In the genomic region with DNA sequence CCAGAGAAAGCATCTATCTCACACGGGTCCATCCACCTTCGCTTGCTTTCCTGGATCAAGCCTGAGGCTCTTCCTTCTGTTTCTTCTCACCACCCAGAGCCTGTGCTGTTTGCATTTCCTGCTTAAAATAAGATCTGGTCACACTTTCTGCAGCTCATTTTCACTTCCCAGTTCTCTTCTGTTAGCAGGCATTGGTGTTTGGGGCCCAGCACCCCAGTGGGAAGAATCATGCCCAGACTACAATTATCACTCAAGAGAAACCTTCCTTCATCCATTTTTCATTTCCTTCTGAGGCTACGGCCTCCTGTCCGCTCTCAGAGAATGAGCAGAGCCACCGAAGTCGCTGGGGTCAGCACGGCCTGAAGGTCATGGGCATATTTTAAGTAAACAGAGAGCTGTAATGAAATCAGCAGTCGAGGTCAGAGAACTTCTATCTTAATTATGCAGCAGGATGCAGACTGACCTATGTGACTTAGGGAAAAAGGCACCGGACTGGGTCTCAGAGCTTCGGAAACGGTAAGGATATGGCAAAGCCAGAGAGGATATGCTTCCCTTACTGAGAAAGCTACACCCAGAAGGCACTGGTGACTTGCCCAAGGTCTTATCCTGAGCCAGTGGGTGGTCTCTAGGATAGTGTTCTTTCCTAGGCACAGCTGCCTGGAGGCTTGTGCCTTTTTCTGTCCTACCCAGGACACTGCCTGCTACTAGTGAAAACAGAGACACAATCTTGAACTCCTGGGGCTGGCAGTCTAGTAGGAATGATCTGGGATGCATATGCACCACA, we compare ENCODE assay signal across 1 mouse cellular context.
A peak's percentile ranks its signal among the peaks of the same experiment; 100 is the strongest.
TF ChIP-seq lines count a peak whose summit lies in the region.

No protein-coding gene starts in this region.

TF ChIP-seq in CH12.LX, 34 proteins besides CTCF, POLR2A, EP300 and RAD21:
- TF ChIP-seq TCF12 (IDR thresholded peaks at IDR 0.05; ENCODE audit: low read depth, low read length): no peak
- no peak for TF ChIP-seq MYC (IDR thresholded peaks at IDR 0.05; ENCODE audit: low read depth, low read length)
- peak; percentile 53; the same call in 1 of the 2 replicates for TF ChIP-seq ETS1 (conservative IDR thresholded peaks at IDR 0.05; ENCODE audit: low read depth, low read length)
- peak; percentile 80; the same call in 1 of the 2 replicates for TF ChIP-seq IRF4 (IDR thresholded peaks at IDR 0.05; ENCODE audit: low read depth, low read length)
- no peak for TF ChIP-seq RCOR1 (conservative IDR thresholded peaks at IDR 0.05; ENCODE audit: low read depth, low read length)
- no peak for TF ChIP-seq UBTF (IDR thresholded peaks at IDR 0.05; ENCODE audit: low read depth, low read length)
- no peak for TF ChIP-seq CHD1 (IDR thresholded peaks at IDR 0.05; ENCODE audit: low read depth, low read length)
- peak; percentile 88 for TF ChIP-seq BHLHE40 (IDR thresholded peaks at IDR 0.05; ENCODE audit: low read depth, low read length)
- TF ChIP-seq JUND (conservative IDR thresholded peaks at IDR 0.05; ENCODE audit: low read depth, low read length): no peak
- TF ChIP-seq JUN (IDR thresholded peaks at IDR 0.05; ENCODE audit: insufficient read depth, low read depth, low read length): no peak
- TF ChIP-seq SIN3A (IDR thresholded peaks at IDR 0.05; ENCODE audit: low read length): no peak
- no peak for TF ChIP-seq ZNF384 (IDR thresholded peaks at IDR 0.05; ENCODE audit: low read depth, low read length)
- no peak for TF ChIP-seq NELFE (IDR thresholded peaks at IDR 0.05; ENCODE audit: low read depth, low read length)
